Mouse (Mus musculus) testis, adult 2 months (tissue): ENCODE data around the gene Ctxn1. TPM values are rescaled to one million over a fixed set of nuclear protein-coding genes. Genes with fewer than 3 reads are reported as not detected.
"Not testable (repeated sequence)": the region's sequence is repeated elsewhere in the genome, so short reads cannot be mapped to it uniquely, and the experiment has no call there.

Source experiments
- H3K27ac ChIP-seq: fragments of 200-500 bp; 2 replicates; pipeline ENCODE4 v1.5.1; 2012; ENCODE audit warnings: low read depth, low read length; ENCODE audit not compliant: control insufficient read depth, insufficient read depth
- H3K27me3 ChIP-seq: fragments of 200-500 bp; 2 replicates; pipeline ENCODE4 v1.6.1; 2012; ENCODE audit warnings: mild to moderate bottlenecking, low read length, moderate library complexity; ENCODE audit not compliant: control insufficient read depth, insufficient read depth
- H3K36me3 ChIP-seq: fragments of 200-500 bp; 2 replicates; pipeline ENCODE4 v1.6.1; 2012; ENCODE audit warnings: mild to moderate bottlenecking, low read length; ENCODE audit not compliant: control insufficient read depth, insufficient read depth
- H3K4me1 ChIP-seq: fragments of 200-500 bp; 2 replicates; pipeline ENCODE4 v1.6.1; 2012; ENCODE audit warnings: low read length; ENCODE audit not compliant: control insufficient read depth, insufficient read depth
- H3K4me3 ChIP-seq: fragments of 200-500 bp; 2 replicates; pipeline ENCODE4 v1.5.1; 2012; ENCODE audit warnings: low read depth, mild to moderate bottlenecking, low read length, moderate library complexity, mixed read lengths; ENCODE audit not compliant: control insufficient read depth
- CTCF ChIP-seq: fragments of 200-500 bp; IDR thresholded peaks from 2 replicates; pipeline ENCODE4 v1.5.1; 2012; ENCODE audit warnings: low read depth, mild to moderate bottlenecking, inconsistent platforms, low read length, moderate library complexity; ENCODE audit not compliant: control insufficient read depth, insufficient read depth, insufficient replicate concordance
- POLR2A ChIP-seq: fragments of 200-500 bp; IDR thresholded peaks from 2 replicates; pipeline ENCODE4 v1.6.1; 2012; ENCODE audit warnings: low read depth, mild to moderate bottlenecking, inconsistent platforms, low read length, moderate library complexity; ENCODE audit not compliant: control insufficient read depth
- polyA plus RNA-seq: library from polyadenylated mRNA; depleted of rRNA; stranded (reverse); fragments of >200 nt; gene quantifications from 2 replicates; pipeline ENCODE4 v1.2.3, GENCODE M21; 2012

Ctxn1 gene
- polyA plus RNA-seq, 1 experiment = 66.4 TPM

DNA sequence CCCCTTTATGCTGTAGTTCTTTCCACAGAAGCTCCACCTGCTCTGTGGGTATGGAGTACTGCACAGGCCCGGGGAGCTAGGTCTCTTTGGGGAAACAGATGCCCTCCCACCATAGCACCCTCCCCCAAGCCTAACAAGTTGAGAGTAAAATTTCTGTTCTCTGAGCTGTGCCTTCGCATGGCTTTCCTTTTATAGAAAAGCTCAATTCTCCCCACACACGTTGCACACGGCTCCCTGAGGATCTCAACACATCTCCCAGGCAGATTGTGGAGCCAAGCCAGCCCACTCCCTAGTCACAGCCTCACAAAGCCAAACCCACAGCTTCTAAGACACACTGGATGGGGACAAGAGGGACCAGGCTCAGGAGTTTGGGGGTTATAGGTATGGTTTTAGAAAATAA lies 2.2 kb downstream of the Ctxn1 start:
- H3K27ac ChIP-seq = no peak overlapping the region
- H3K4me3 ChIP-seq = no peak overlapping the region
- no peaks in the 10 kb centered on the region for H3K27me3 ChIP-seq
- TF ChIP-seq POLR2A = no peak
- TF ChIP-seq CTCF = no peak
- peaks cover 16% of the 10 kb centered on the region for H3K4me1 ChIP-seq
- no peaks in the 10 kb centered on the region for H3K36me3 ChIP-seq

DNA sequence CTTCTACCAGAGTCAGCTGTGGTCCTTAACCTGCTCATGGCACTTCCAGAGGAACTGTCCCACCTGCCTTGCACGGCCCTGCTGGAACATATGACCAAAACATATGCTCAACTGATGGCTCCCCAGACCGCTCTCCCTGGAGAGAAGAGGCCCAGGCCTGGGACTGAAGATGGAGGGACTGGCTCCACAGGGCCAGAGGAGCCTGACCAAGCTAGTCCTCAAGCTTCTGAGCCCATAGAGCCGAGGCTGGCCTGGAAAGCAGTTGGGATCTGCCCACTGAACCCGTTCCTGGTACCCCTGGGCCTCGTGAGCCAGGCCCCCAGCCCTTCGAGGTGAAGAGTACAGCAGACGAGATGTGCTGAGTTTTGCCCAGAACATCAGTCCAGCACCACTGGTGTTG lies 3.6 kb downstream of the Ctxn1 start:
- not testable (repeated sequence) for H3K27me3 ChIP-seq, H3K27ac ChIP-seq, H3K4me3 ChIP-seq, H3K36me3 ChIP-seq
- H3K4me1 ChIP-seq = peaks cover 18% of the 10 kb centered on the region

DNA sequence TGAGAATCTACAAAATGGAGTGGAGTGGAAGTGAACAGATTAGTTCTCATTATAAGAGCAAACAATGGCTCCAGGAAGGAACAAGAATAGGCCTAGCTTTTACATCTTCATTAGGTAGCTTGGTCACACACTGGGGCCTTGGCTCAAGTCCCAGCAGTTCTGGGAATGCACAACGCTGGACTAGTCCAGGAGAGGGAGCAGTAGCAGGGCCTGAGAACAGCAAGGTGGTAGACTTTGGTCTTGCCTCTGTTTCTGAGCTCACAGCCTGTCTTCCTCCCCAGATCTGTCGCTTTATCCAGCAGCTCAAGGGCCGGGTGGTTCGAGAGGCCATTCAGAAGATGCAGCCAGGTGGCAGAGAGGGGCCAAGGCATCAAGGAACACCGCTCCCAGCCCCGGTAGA lies 5.1 kb downstream of the Ctxn1 start:
- TF ChIP-seq CTCF (peak; percentile 34; the same call in 1 of the 2 replicates), POLR2A (no peak)
- Histone ChIP-seq H3K4me1 (peaks cover 25% of the 10 kb centered on the region), H3K27me3 (no peaks in the 10 kb centered on the region), H3K36me3 (no peaks in the 10 kb centered on the region), H3K27ac (no peak overlapping the region), H3K4me3 (no peak overlapping the region)

DNA sequence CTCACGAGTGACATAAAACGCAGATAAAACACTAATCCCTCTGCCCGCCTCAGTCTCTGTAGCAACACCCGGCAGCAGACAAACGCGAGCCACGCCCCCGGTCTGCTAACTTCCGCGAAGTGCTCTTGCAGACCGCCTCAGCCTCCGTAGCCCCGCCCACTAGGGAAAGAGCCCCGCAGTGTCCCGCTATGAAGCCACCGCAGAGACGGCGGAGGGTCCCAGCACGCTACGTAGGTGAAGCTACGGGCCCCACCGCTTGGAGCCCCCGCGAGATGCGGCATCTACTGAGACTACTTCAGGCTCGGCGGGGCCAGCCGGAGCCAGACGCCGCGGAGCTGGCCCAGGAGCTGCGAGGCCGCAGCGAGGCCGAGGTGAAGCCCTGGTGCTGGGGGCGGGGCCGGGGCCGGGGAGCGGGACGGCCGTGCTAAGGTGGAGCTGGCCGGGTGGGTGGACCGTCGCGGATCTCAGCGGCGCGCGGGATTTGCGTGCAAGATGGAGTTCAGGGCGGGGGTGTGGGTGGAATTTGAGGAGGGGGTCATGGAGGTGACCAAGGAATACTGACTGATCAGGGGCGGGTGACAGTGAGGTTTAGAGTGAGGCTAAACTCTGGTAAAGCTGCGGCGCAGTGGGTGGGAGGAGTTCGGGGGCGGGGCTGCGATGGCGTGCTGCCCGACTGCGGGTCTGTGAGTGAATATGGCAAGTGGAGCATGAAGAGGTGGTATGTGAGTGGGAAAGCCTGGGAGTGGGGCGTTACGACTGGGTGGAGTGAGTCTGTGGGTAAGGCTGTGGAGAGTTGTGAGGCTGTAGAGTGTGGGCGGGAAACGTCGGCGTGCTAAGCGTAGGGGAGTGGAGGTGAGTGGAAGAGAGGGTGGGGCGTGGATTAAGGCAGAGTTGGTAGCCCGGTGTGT lies 5.9 kb downstream of the Ctxn1 start, which contains the start of gene Snapc2:
TSS of gene Snapc2 (plus strand) at position 147 of the 908 bp plus-strand sequence.
- no peak for TF ChIP-seq CTCF
- peak; percentile 74 for TF ChIP-seq POLR2A
- H3K4me1 ChIP-seq = peaks cover 20% of the 10 kb centered on the region
- H3K4me3 ChIP-seq = peak within 1 kb of the TSS; percentile 91
- H3K27me3 ChIP-seq = no peaks in the 10 kb centered on the region
- peak within 1 kb of the TSS; percentile 84 for H3K27ac ChIP-seq
- no peaks in the 10 kb centered on the region for H3K36me3 ChIP-seq

DNA sequence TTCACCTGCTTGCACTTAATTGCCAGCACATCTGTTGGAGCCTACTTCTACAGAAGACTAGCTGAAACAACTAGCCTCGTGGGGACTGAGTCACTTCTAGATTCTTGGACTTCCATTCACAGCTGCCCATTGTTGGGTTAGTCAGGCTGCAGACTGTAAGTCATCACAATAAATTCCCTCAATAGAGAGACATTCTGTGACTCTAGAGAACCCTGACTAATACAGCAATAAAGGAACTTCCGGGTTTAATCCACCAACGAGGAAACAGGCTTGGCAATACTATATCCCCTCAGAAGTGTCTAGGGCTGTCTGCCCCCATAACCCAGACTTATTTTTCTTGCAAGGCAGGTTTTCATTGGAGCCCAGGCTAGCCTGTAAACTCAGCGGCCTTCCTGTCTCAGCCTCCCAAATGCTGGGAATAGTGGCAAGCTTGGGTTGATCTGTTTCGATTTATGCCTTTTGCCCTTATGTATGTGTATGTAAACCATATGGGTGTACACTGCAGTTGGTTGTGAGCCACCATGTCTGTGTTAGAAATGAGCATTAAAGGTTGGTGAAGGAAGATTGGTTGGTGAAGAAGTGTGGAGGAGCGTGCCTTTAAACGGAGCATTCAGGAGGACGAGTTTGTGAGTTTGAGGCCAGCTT lies 6.8 kb downstream of the Ctxn1 start:
- Histone ChIP-seq H3K36me3 (no peaks in the 10 kb centered on the region), H3K4me1 (peaks cover 19% of the 10 kb centered on the region), H3K4me3 (peak overlapping the region; percentile 91), H3K27me3 (no peaks in the 10 kb centered on the region), H3K27ac (no peak overlapping the region)
- TF ChIP-seq POLR2A (no peak), CTCF (no peak)

DNA sequence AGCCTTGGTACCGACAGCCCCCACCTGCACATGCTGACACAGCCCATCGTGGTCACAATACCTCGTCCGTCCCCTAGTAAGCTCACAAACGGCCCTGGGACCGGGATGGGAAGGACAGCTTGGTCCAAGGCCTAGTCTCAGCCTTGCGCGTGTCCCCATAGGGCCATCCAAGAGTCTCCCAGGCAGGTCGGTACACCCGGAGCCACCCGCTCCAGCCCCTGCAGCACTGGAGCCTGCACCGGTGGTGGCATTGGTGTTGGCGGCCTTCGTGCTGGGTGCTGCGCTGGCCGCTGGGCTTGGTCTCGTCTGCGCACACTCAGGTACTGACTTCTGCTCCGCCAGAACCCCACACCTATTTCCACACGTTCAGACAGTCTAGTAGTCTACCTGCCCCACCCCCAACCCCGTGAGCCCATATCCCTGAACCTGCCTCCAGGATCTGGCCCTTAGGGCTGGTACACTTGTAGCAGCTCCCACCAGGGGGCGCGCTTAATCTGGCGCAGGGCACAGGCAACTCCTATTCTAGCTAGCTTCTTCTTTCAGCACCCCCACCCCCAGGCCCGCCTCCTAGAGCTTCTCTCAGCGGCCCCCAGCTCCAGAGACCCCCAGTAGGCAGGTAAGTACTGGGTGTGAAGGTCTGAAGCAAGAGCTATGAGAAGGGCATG lies 8.6 kb downstream of the Ctxn1 start:
- H3K4me3 ChIP-seq = peak overlapping the region; percentile 38
- H3K4me1 ChIP-seq = peaks cover 19% of the 10 kb centered on the region
- no peaks in the 10 kb centered on the region for H3K36me3 ChIP-seq
- peak; percentile 74; the same call in 1 of the 2 replicates for TF ChIP-seq CTCF
- peak; percentile 14; the same call in 1 of the 2 replicates for TF ChIP-seq POLR2A
- no peak overlapping the region for H3K27ac ChIP-seq
- H3K27me3 ChIP-seq = no peaks in the 10 kb centered on the region

DNA sequence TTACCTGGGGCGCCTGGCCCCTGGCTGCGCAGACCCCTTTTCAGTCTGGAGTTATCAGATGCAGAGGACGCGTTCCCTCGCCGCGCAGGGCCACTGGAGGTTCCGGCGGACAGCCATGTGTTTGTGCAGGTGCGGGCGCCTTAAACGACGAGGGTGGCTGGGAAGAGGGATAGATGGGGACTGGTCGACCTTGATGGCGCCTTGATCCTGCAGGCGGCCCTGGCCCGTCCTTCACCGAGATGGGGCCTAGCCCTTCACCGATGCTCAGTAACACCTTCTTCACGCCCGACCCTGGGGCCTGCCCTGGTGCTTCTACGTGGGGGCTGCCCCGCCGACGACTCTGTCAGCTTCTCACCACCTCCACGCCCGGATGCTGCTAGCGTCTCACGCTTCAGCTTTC lies 9.9 kb downstream of the Ctxn1 start:
- H3K36me3 ChIP-seq = no peaks in the 10 kb centered on the region
- no peak for TF ChIP-seq CTCF
- TF ChIP-seq POLR2A = no peak
- H3K4me1 ChIP-seq = peaks cover 19% of the 10 kb centered on the region
- no peaks in the 10 kb centered on the region for H3K27me3 ChIP-seq
- H3K27ac ChIP-seq = peak overlapping the region; percentile 5; the same call in 1 of the 2 replicates
- H3K4me3 ChIP-seq = peak overlapping the region; percentile 56
